Mouse (Mus musculus): ENCODE data around the gene Chrna4. TPM values are rescaled to one million over a fixed set of nuclear protein-coding genes. Genes with fewer than 3 reads are reported as not detected.
A peak's percentile ranks its signal among the peaks of the same experiment; 100 is the strongest.

Gene Chrna4
- polyA plus RNA-seq (2016; fragmentation: Nextera tagmentation; extraction: Ambion mirVana) = 0.29 and 0.54 TPM in 2 replicates

DNA sequence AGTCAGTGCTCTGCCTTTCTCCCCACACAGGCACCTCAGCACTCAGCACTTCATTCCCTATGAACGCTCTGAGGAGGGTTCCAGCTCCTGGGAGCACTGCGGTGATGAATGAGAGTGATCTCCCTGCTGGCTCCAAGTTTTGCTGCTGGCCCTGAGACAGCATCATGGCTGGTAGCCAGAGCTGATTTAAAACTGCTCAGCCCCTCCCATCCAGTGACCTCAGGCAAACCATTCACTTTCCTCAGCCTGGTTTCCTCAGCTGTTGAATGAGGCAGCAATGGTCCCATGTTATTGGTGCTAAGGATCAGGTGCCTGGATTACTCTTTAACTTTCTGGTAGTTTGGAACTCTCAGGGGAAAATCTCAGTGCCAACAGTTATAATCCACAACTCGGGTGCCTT is at the start of gene Chrna4:
Gene Chrna4 (minus strand): TSS at position 110 of the 400 bp plus-strand sequence.
- Histone ChIP-seq H3K9ac (no peak within 1 kb of the TSS), H3K36me3 (no peaks in the 10 kb centered on the region), H3K27me3 (replicated peaks) (peaks cover 52% of the 10 kb centered on the region), H3K4me3 (no peak within 1 kb of the TSS), H3K4me1 (no peaks in the 10 kb centered on the region), H3K9me3 (replicated peaks) (no peaks in the 10 kb centered on the region), H3K27ac (no peak within 1 kb of the TSS), H3K4me2 (no peak within 1 kb of the TSS)
- WGBS (ENCODE audit: insufficient replicate concordance) = 43% methylated on average over 3 of the region's 3 CpGs
- no peak for ATAC-seq

DNA sequence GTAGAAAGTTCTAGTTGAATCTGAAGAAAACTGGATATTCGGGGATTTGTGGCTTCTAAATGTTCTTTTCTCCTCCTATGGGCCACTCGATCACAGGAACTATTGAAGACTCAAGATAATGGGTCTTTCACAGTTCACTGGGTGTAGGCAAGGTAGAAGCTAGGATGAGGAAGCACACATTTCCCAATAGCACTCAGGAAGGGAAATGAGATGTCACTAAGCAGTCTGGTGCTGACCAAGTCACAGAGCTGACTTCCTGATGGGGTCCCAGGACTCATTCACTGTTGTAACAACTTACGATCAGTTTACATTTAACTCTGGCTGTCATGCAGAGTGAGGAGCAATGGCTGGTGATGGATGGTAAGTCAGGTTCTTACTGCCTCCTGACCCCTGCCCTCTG is 46.8 kb upstream of the Chrna4 start:
- ATAC-seq = no peak
- 36% methylated on average over 3 of the region's 3 CpGs for WGBS (ENCODE audit: insufficient replicate concordance)
- peaks cover 35% of the 10 kb centered on the region for H3K27me3 ChIP-seq (replicated peaks)

DNA sequence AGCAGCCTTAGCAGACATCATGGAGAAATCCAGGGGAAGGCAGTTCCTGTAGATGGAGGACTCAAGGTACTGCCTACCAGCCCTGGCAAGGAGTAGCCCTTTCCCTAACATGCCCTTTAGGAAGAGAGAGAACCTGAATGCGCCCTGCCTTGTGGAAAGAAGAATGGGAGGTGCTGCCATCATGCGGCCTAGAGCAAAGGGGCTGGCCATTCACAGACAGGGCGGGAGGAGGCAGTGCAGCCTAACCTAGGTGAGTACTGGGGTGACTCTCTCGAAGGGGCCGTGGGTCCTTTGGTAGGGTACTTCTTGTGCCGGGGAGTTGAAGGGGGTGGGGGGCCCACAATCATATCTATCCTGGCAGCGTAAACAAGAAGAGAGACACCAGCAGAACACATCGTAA is 41.7 kb upstream of the Chrna4 start:
- 50% methylated on average over 8 of the region's 8 CpGs for whole genome bisulfite sequencing (ENCODE audit: insufficient replicate concordance)
- H3K9me3 ChIP-seq (replicated peaks) = no peaks in the 10 kb centered on the region
- H3K4me3 ChIP-seq = no peak overlapping the region
- no peak overlapping the region for H3K4me2 ChIP-seq
- no peaks in the 10 kb centered on the region for H3K36me3 ChIP-seq
- no peak overlapping the region for H3K9ac ChIP-seq
- H3K4me1 ChIP-seq = peaks cover 26% of the 10 kb centered on the region
- peaks cover 19% of the 10 kb centered on the region for H3K27me3 ChIP-seq (replicated peaks)
- ATAC-seq = no peak
- H3K27ac ChIP-seq = no peak overlapping the region

More for the DNA sequence above, 46.8 kb upstream of the Chrna4 start:
- Histone ChIP-seq H3K36me3 (no peaks in the 10 kb centered on the region), H3K4me1 (no peaks in the 10 kb centered on the region), H3K9ac (no peak overlapping the region), H3K4me2 (no peak overlapping the region), H3K9me3 (replicated peaks) (no peaks in the 10 kb centered on the region), H3K27ac (no peak overlapping the region), H3K4me3 (no peak overlapping the region)

DNA sequence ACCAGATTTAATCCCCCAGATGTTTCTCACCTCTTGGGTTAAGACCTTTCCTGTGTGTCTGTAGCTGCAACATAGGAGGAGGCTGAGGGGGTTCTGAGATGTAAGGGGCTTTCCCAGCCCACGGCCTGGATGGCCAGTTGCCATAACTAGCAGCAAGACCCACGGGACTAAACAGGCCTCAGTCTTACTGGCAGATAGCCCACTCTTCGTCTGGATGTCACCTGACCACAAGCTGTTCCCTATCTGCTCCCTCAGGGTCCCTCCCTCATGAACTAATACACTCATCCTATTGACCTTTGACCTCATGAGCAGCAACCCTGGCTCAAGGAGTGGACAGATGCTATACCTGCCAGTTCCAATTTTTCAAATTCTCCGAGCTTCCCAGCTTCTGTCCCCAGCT is 40.6 kb upstream of the Chrna4 start:
- Histone ChIP-seq H3K36me3 (no peaks in the 10 kb centered on the region), H3K9me3 (replicated peaks) (no peaks in the 10 kb centered on the region), H3K4me1 (peaks cover 36% of the 10 kb centered on the region), H3K4me2 (no peak overlapping the region), H3K27me3 (replicated peaks) (peaks cover 19% of the 10 kb centered on the region), H3K27ac (no peak overlapping the region), H3K9ac (no peak overlapping the region), H3K4me3 (no peak overlapping the region)
- ATAC-seq = no peak
- WGBS (ENCODE audit: insufficient replicate concordance) = 47% methylated on average over 4 of the region's 4 CpGs

DNA sequence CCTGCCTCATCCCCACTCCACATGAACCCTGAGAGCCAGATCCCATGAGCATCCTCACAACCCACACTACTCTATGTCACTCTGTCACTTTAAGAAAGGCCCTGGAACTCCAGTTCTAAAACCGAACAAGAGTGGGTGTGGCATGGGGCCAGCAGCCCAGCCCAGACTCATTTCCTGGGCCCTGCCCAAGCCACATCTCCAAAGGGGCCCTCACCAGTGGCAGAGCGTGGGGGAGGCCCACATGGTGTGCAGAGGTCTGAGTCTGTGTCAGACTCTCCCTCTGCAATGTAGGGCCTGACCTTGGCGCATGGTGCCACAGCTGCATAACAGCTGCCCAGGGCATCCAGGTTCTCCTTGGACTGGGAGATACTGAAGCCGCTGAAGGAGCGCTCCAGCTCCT is 37.5 kb upstream of the Chrna4 start:
- H3K36me3 ChIP-seq = no peaks in the 10 kb centered on the region
- peak overlapping the region; percentile 78 for H3K4me2 ChIP-seq
- peaks cover 8% of the 10 kb centered on the region for H3K27me3 ChIP-seq (replicated peaks)
- peak overlapping the region; percentile 55 for H3K4me3 ChIP-seq
- H3K9ac ChIP-seq = peak overlapping the region; percentile 65
- no peaks in the 10 kb centered on the region for H3K9me3 ChIP-seq (replicated peaks)
- H3K27ac ChIP-seq = peak overlapping the region; percentile 80
- WGBS (ENCODE audit: insufficient replicate concordance) = 55% methylated on average over 5 of the region's 5 CpGs
- peak; percentile 84 for ATAC-seq
- peaks cover 44% of the 10 kb centered on the region for H3K4me1 ChIP-seq

DNA sequence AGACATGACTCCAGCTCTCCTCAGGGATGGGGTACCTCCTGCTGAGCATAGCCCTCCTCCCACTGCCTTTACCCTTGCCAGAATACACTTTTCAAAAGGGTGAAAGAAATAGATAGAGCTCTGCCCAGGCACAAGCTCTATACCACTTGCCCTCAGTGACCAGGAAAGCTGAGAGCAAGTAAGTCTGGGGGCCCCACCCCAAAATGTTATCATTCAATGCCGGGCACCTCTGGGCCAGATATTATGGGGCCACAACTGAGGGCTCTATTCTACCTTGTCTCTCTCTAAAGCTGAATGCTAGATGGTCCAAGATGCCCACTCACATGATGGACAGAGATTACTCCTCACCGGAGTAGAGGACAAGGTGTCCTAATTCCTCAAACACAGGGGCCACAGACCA is 36.2 kb upstream of the Chrna4 start:
- peaks cover 44% of the 10 kb centered on the region for H3K4me1 ChIP-seq
- 49% methylated on average over 2 of the region's 2 CpGs for WGBS (ENCODE audit: insufficient replicate concordance)
- H3K27ac ChIP-seq = peak overlapping the region; percentile 80
- no peaks in the 10 kb centered on the region for H3K36me3 ChIP-seq
- H3K9ac ChIP-seq = peak overlapping the region; percentile 33; the same call in 1 of the 2 replicates
- H3K4me2 ChIP-seq = peak overlapping the region; percentile 78
- peak overlapping the region; percentile 14; the same call in 1 of the 2 replicates for H3K4me3 ChIP-seq
- no peaks in the 10 kb centered on the region for H3K9me3 ChIP-seq (replicated peaks)
- peaks cover 11% of the 10 kb centered on the region; the same call in 1 of the 2 replicates for H3K27me3 ChIP-seq (replicated peaks)
- peak; percentile 82 for ATAC-seq

DNA sequence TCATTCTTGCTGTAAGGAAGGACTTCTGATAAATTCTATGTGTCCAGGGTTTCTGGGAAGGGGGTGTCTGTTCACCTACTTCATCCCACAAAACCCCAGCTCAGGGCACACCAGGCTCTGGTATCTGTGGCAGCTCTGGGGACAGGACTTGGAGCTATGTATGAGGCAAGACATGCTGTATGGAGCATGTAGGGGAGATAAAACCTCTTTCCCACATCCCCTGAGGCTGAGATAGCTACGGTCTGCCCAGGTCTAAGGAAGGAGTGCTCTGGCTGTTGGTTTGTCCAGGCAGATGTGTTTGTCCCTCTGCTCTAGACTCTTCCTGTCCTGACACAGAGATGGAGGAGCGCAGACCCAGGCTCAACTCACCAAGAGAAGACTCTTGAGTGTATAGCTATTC is 35.6 kb upstream of the Chrna4 start:
- Histone ChIP-seq H3K9ac (0 out of 2 replicates have a peak overlapping the region, but pooled peaks have one; percentile 25), H3K4me3 (no peak overlapping the region), H3K36me3 (no peaks in the 10 kb centered on the region), H3K27me3 (replicated peaks) (peaks cover 18% of the 10 kb centered on the region), H3K4me2 (peak overlapping the region; percentile 78), H3K4me1 (peaks cover 44% of the 10 kb centered on the region), H3K27ac (peak overlapping the region; percentile 80), H3K9me3 (replicated peaks) (no peaks in the 10 kb centered on the region)
- ATAC-seq = peak; percentile 66
- 57% methylated on average over 2 of the region's 2 CpGs for whole genome bisulfite sequencing (ENCODE audit: insufficient replicate concordance)

DNA sequence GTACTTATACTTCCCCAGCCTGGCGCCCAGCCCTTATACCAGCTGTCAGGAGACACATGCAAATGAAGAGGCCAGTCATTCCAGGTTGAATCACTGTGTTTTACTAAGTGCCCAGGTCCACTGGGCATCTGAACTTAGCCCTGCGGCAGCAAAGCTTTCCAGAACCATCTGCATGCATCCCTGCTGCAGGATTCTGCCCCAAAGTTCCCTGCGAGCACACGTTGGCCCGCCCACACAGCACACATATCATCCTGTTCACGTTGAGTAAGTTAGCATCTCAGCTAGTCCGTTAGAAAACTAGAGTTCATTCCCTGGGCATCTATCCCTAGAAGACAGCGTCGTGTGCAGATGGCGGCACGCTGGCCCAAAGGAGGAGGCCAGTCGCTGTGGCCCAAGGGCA is 32.2 kb upstream of the Chrna4 start:
- Histone ChIP-seq H3K4me1 (peaks cover 24% of the 10 kb centered on the region), H3K9me3 (replicated peaks) (no peaks in the 10 kb centered on the region), H3K9ac (no peak overlapping the region), H3K36me3 (no peaks in the 10 kb centered on the region), H3K4me3 (no peak overlapping the region), H3K27me3 (replicated peaks) (peaks cover 40% of the 10 kb centered on the region), H3K27ac (no peak overlapping the region), H3K4me2 (no peak overlapping the region)
- 71% methylated on average over 12 of the region's 12 CpGs for WGBS (ENCODE audit: insufficient replicate concordance)
- no peak for ATAC-seq

DNA sequence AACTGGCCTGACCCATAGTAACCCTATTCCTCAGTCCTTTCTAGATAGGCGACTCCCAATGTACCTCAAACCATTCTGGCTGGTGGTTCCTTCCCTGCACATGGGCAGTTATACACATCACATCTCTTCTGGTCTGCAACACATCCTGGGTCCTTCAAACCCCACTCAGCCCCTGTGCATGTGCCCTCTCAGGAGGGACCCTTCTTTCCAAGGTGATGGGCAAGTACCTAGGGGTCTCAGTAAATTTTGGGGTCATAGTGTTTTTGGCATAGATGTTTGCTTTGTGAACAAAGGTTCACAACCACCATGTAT is 29.0 kb upstream of the Chrna4 start:
- 0% methylated on average over 1 of the region's 1 CpGs for WGBS (ENCODE audit: insufficient replicate concordance)
- Histone ChIP-seq H3K4me2 (no peak overlapping the region), H3K27me3 (replicated peaks) (peaks cover 52% of the 10 kb centered on the region), H3K4me1 (no peaks in the 10 kb centered on the region), H3K9ac (no peak overlapping the region), H3K36me3 (no peaks in the 10 kb centered on the region), H3K9me3 (replicated peaks) (no peaks in the 10 kb centered on the region), H3K27ac (no peak overlapping the region), H3K4me3 (no peak overlapping the region)
- no peak for ATAC-seq

DNA sequence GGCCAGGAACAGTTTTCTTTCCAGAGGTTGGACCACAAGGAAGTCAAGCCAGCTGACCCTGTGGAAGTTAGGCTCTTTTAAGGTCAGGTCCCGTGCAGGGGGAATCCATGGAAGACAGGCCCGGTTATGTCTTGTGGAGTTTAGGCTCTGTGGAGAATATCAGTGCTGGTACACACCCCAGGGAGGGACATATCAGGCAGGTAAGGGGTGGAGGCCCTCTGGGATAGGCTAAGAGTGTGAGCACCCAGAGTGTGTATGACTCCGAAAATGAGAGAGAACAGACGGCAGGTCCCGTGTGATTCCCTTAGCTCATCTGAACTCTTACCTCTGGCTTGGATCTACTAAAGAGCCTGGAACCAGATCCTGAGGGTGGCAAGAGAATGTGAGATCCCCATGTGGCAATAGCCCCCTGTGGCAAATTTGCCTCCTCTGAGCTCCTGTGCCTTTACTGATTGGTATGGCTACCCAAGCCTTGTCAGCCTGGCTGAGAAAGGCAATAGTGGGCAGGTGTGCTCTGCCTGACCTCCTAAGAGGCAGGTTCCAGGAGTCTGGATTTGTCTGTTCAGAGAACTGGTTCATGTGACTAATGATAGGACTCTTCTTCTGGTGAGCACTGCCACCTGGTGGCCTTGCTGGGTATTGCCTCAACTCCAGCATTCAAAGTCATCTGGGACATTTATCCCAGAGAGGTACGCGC is 28.5 kb upstream of the Chrna4 start:
- Histone ChIP-seq H3K27me3 (replicated peaks) (peaks cover 52% of the 10 kb centered on the region), H3K36me3 (no peaks in the 10 kb centered on the region), H3K9ac (no peak overlapping the region), H3K4me3 (no peak overlapping the region), H3K4me1 (no peaks in the 10 kb centered on the region), H3K4me2 (no peak overlapping the region), H3K9me3 (replicated peaks) (no peaks in the 10 kb centered on the region), H3K27ac (no peak overlapping the region)
- ATAC-seq = peak; percentile 56
- 42% methylated on average over 7 of the region's 7 CpGs for WGBS (ENCODE audit: insufficient replicate concordance)

DNA sequence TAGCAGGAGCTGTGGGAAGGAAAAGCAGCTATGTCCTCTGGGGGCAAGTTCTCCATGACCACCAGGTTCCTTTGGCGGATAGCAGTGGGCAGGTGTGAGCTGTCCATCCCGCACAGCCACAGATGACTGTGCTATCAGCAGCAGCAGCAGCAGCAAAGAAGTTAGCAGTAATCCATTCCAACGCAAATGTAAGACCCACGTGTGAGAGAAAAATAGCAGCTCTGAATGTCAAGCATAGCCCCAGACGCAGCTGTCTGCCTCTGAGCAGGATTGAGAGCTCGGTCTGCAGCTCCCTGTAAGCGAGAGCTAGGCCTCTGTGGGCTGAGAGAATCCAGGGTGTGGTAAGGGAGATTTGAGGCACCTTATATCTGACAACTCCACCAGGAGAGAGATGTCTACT is 26.8 kb upstream of the Chrna4 start:
- 47% methylated on average over 7 of the region's 7 CpGs for WGBS (ENCODE audit: insufficient replicate concordance)
- no peak for ATAC-seq

DNA sequence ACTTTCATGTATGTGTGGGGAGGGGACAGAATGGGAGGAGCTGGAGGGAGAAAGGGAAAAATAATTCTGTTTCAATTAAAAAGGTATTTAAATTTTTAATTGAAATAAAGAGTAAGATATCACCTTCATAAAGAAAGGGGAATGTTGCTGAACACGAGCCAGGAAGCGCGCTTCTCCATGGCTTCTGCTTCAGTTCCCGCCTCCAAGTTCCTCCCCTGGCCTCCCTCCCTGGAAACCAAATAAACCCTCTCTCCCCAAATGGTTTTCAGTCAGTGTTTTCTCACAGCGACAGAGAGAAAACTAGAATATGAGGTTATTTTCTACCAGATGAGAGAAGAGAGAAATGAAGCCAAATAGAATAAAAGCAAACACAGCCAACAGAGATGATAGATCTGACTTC is 25.2 kb upstream of the Chrna4 start:
- Histone ChIP-seq H3K4me1 (no peaks in the 10 kb centered on the region), H3K4me3 (no peak overlapping the region), H3K9ac (no peak overlapping the region), H3K36me3 (no peaks in the 10 kb centered on the region), H3K4me2 (no peak overlapping the region), H3K27me3 (replicated peaks) (peaks cover 41% of the 10 kb centered on the region), H3K27ac (no peak overlapping the region), H3K9me3 (replicated peaks) (no peaks in the 10 kb centered on the region)
- no peak for ATAC-seq
- WGBS (ENCODE audit: insufficient replicate concordance) = 64% methylated on average over 5 of the region's 5 CpGs

More for the DNA sequence above, 26.8 kb upstream of the Chrna4 start:
- no peaks in the 10 kb centered on the region for H3K4me1 ChIP-seq
- no peak overlapping the region for H3K4me3 ChIP-seq
- no peaks in the 10 kb centered on the region for H3K9me3 ChIP-seq (replicated peaks)
- no peak overlapping the region for H3K9ac ChIP-seq
- no peak overlapping the region for H3K4me2 ChIP-seq
- H3K36me3 ChIP-seq = no peaks in the 10 kb centered on the region
- H3K27me3 ChIP-seq (replicated peaks) = peaks cover 49% of the 10 kb centered on the region
- no peak overlapping the region for H3K27ac ChIP-seq

DNA sequence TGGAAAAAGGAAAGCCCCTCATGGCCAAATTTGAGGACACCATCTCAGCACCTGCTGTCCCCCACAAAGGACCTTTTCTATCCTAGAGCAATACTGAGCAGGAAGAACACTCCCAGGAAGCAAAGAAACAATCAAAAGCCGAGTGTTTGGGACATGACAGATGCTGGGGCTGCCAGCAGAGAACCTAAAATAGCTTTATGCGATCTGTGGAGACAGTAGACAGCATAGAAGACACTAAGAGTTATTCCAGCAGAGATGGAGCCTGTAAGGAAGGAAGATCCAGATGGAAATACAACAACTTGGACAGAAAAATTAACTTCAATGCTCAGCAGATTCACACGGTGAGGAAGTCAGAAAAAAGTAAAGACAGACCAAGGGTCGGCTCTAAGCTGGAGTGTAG is 22.5 kb upstream of the Chrna4 start:
- no peak for ATAC-seq
- H3K4me3 ChIP-seq = no peak overlapping the region
- no peak overlapping the region for H3K4me2 ChIP-seq
- H3K4me1 ChIP-seq = no peaks in the 10 kb centered on the region
- H3K9ac ChIP-seq = no peak overlapping the region
- no peaks in the 10 kb centered on the region for H3K36me3 ChIP-seq
- 48% methylated on average over 4 of the region's 4 CpGs for whole genome bisulfite sequencing (ENCODE audit: insufficient replicate concordance)
- no peak overlapping the region for H3K27ac ChIP-seq
- H3K27me3 ChIP-seq (replicated peaks) = peaks cover 38% of the 10 kb centered on the region
- H3K9me3 ChIP-seq (replicated peaks) = no peaks in the 10 kb centered on the region
